Mouse (Mus musculus) stomach, embryonic 15.5 days (tissue): ENCODE data around the gene Slc16a11. TPM values are rescaled to one million over a fixed set of nuclear protein-coding genes. Genes with fewer than 3 reads are reported as not detected.

Experiments
- ATAC-seq: fragments of 200-750 bp; cut with Nextera tagmentation; 2 replicates; pipeline ENCODE4 v1.8.0; 2017; ENCODE audit warnings: low read depth, moderate number of reproducible peaks, moderate TSS enrichment; ENCODE audit not compliant: insufficient read depth, low FRiP score
- H3K27ac ChIP-seq: fragments of 300-500 bp; sonication (generic); 2 replicates; pipeline ENCODE4 v1.5.1; 2015; ENCODE audit warnings: mild to moderate bottlenecking, inconsistent platforms
- H3K27me3 ChIP-seq: fragments of 300-500 bp; sonication (generic); replicated peaks from 2 replicates; pipeline ENCODE4 v1.6.1; 2015; ENCODE audit warnings: inconsistent platforms
- H3K36me3 ChIP-seq: fragments of 300-500 bp; sonication (generic); 2 replicates; pipeline ENCODE4 v1.6.1; 2015; ENCODE audit warnings: inconsistent platforms
- H3K4me1 ChIP-seq: fragments of 300-500 bp; sonication (generic); 2 replicates; pipeline ENCODE4 v1.6.1; 2015; ENCODE audit warnings: inconsistent platforms
- H3K4me2 ChIP-seq: fragments of 300-500 bp; sonication (generic); 2 replicates; pipeline ENCODE4 v1.6.1; 2015; ENCODE audit warnings: mild to moderate bottlenecking, inconsistent platforms
- H3K4me3 ChIP-seq: fragments of 300-500 bp; sonication (generic); replicated peaks from 2 replicates; pipeline ENCODE4 v1.5.1; 2015; ENCODE audit warnings: inconsistent platforms
- H3K9ac ChIP-seq: fragments of 300-500 bp; sonication (generic); 2 replicates; pipeline ENCODE4 v1.6.1; 2015; ENCODE audit warnings: inconsistent platforms
- H3K9me3 ChIP-seq: fragments of 300-500 bp; sonication (generic); 2 replicates; pipeline ENCODE4 v1.6.1; 2016; ENCODE audit warnings: inconsistent platforms
- WGBS: fragments of 180-500 bp; shearing (Covaris S2); methylation state at CpG from one replicate; pipeline ENCODE4 v1.1.7; 2015; 5-methylcytosine and 5-hydroxymethylcytosine counted together
- polyA plus RNA-seq: library from polyadenylated mRNA; unstranded; fragments of >200 nt; fragmentation: Nextera tagmentation; extraction: Ambion mirVana; gene quantifications from 2 replicates; pipeline ENCODE4 v1.2.1, GENCODE M21; 2015

Gene Slc16a11
- polyA plus RNA-seq, 1 experiment from 2014 or later, result 2.4 TPM

DNA sequence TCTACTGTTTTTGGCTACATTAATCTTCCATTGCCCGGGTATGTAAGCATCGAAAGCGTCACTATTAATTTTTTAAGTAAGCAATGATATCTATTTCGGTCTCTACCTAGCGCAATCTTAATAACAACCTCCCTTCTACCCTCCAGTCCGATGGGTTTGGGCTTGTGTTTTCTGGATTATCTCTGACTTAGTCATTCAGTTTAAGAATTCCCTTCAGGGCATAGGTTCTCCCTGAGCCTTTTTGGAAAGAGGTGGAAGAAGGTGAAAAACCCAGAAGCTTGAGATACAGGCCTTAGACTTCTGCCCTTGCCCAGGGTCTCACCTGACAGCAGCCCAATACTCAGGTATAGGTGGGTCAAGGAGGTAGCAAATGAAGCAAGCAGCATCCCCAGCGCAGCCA lies 7.3 kb downstream of the Slc16a11 start:
- Histone ChIP-seq H3K4me1 (peaks cover 15% of the 10 kb centered on the region), H3K27me3 (peaks cover 14% of the 10 kb centered on the region), H3K9me3 (no peaks in the 10 kb centered on the region), H3K27ac (no peak overlapping the region), H3K9ac (peak overlapping the region; percentile 59; the same call in 1 of the 2 replicates), H3K4me2 (peak overlapping the region; percentile 94), H3K36me3 (no peaks in the 10 kb centered on the region), H3K4me3 (peak overlapping the region; percentile 51)
- ATAC-seq, result no peak
- WGBS, result 63% methylated on average over 7 of the region's 7 CpGs

DNA sequence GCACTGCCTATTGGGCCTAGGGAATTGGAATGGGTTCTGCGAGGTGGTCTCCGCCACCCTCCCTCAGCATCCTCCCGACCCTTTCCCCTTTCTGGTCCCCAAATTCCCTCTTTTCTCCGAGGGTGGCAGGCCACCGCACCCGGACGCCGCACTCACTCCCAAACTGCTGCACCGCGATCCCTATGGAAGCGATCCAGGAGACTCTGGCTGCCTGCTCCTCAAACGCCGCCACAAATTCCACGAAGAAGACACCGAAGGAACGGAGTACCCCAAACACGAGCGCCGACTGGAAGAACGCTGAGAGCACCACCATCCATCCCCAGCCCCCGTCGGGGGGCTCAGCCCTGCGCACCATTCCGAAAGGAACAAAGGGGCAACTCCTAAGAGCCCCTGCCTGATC lies 7.8 kb downstream of the Slc16a11 start:
- peak overlapping the region; percentile 51 for H3K4me3 ChIP-seq
- H3K27me3 ChIP-seq, result peaks cover 9% of the 10 kb centered on the region
- peaks cover 12% of the 10 kb centered on the region; the same call in 1 of the 2 replicates for H3K4me1 ChIP-seq
- H3K36me3 ChIP-seq, result no peaks in the 10 kb centered on the region
- H3K4me2 ChIP-seq, result peak overlapping the region; percentile 94
- peak overlapping the region; percentile 70 for H3K27ac ChIP-seq
- no peaks in the 10 kb centered on the region for H3K9me3 ChIP-seq
- WGBS, result 2% methylated on average over 24 of the region's 24 CpGs
- peak overlapping the region; percentile 59; the same call in 1 of the 2 replicates for H3K9ac ChIP-seq
- no peak for ATAC-seq

DNA sequence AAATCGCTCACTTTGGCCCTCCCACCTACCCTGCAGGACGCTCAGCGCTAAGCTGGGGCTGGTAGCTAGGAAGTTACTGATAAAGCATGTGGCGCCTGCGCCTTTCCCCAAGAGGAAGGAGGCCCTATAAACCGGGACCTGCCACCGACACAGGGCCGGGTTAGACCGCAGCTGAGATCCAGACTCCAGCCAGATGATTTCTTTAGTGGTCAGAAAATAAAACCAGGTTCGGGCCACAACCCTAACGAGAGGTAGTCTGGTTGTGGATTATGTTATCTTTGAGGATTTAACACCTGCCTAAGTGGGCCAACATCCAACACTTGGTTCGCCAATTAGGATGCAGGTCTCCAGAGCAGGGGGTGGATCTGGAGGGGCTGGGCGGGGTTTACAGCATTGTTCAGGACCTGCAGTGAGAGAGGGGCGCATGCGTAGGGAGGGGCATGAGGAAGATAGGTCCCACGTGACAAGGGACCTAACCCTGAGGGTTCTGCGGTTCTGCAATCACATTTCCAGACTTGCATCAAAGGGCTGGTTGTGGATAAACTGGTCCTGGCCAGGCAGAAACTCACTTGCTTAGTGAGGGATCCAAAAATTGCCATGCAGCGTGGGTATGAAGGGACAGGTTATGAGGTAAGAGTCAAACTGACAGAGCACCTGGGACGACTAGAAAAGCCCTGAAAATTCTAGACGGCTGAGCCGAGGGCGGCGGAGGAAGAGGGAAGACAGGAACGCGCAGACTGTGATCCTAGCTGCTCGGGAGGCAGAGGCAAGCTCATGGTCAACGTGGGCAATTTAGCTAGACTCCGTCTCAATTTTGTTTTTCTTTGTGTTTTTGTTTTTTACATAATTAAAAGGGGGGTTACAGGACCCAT lies 8.4 kb downstream of the Slc16a11 start, which contains the start of gene Slc16a13:
Gene Slc16a13 (minus strand): TSS at position 334 of the 872 bp plus-strand sequence.
- under 1% methylated on average over 28 of the region's 28 CpGs for WGBS
- peaks cover 5% of the 10 kb centered on the region for H3K27me3 ChIP-seq
- H3K36me3 ChIP-seq, result no peaks in the 10 kb centered on the region
- H3K9me3 ChIP-seq, result no peaks in the 10 kb centered on the region
- H3K4me2 ChIP-seq, result peak within 1 kb of the TSS; percentile 94
- H3K9ac ChIP-seq, result peak within 1 kb of the TSS; percentile 59; the same call in 1 of the 2 replicates
- H3K4me3 ChIP-seq, result peak within 1 kb of the TSS; percentile 51
- peak; percentile 91 for ATAC-seq
- H3K27ac ChIP-seq, result peak within 1 kb of the TSS; percentile 78
- peaks cover 12% of the 10 kb centered on the region; the same call in 1 of the 2 replicates for H3K4me1 ChIP-seq

DNA sequence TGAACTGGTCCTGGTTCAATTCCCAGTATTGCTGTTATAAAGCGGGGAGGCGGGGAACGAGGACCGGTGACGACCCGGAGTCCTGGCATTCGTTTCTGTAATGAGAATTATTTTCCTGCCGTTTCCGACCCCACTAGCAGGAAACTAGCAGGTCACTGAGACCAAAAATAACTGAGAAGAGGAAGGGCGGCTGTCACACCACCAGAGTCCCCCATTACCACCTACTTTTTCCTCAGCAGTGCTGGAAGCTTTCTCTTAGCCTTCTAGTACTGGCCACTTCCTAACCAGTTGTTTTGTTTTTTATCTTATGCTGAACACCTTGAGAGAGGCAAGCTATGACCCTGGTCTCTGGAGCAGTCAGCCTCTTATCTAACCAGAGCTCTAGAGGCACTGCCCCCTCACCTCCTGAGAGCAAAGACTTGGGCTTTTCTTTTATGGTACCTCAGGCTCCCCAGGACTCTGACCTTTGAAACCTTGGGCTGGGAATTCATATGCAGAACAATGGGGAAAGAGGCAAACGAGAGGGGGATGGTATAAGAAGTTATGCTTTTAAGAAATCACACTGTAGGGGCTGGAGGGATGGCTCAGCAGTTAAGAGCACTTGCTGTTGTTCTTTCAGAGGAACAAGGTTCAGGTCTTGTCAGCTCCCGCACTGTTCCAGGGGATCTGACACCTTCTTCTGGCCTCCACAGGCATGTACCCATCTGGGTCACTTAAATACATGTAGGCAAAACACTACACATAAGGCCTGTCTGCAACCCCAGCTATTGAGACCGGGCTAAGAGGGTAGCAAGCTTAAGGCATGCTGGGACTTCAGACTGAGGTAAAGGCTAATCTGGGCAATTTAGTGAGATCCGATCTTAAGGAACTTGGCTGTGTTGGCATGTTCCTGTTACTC lies 9.3 kb downstream of the Slc16a11 start:
- Histone ChIP-seq H3K27ac (peak overlapping the region; percentile 78), H3K4me1 (peaks cover 20% of the 10 kb centered on the region), H3K36me3 (no peaks in the 10 kb centered on the region), H3K27me3 (0 out of 2 replicates have a peak, but pooled peaks cover 7% of the 10 kb centered on the region), H3K9me3 (no peaks in the 10 kb centered on the region), H3K4me3 (peak overlapping the region; percentile 51), H3K9ac (peak overlapping the region; percentile 17; the same call in 1 of the 2 replicates), H3K4me2 (peak overlapping the region; percentile 94)
- WGBS, result 13% methylated on average over 14 of the region's 14 CpGs
- peak; percentile 61; the same call in 1 of the 2 replicates for ATAC-seq

DNA sequence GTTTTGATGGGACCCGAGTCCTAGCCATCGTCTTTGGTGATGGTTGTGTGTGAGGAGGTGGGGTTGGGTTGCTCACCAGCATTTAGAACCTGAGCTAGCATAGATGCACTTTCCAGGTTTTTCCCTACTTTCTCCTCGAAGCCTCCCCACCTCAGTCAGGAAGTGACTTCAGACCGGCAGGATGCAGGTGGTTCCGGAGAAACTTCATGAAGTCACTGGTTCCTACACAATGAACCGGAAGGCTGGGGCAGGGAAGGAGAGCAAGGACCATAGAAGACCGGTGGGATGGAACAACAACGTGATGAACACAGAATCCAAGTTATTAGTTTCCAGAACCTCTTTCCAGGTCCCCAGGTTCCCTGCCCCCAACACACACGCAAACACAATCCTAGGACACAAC lies 11.2 kb downstream of the Slc16a11 start:
- no peak overlapping the region for H3K9ac ChIP-seq
- peaks cover 28% of the 10 kb centered on the region for H3K4me1 ChIP-seq
- no peaks in the 10 kb centered on the region for H3K36me3 ChIP-seq
- H3K4me3 ChIP-seq, result no peak overlapping the region
- no peak overlapping the region for H3K27ac ChIP-seq
- H3K4me2 ChIP-seq, result no peak overlapping the region
- no peaks in the 10 kb centered on the region for H3K9me3 ChIP-seq
- H3K27me3 ChIP-seq, result peaks cover 20% of the 10 kb centered on the region; the same call in 1 of the 2 replicates
- ATAC-seq, result no peak
- WGBS, result 82% methylated on average over 9 of the region's 9 CpGs

DNA sequence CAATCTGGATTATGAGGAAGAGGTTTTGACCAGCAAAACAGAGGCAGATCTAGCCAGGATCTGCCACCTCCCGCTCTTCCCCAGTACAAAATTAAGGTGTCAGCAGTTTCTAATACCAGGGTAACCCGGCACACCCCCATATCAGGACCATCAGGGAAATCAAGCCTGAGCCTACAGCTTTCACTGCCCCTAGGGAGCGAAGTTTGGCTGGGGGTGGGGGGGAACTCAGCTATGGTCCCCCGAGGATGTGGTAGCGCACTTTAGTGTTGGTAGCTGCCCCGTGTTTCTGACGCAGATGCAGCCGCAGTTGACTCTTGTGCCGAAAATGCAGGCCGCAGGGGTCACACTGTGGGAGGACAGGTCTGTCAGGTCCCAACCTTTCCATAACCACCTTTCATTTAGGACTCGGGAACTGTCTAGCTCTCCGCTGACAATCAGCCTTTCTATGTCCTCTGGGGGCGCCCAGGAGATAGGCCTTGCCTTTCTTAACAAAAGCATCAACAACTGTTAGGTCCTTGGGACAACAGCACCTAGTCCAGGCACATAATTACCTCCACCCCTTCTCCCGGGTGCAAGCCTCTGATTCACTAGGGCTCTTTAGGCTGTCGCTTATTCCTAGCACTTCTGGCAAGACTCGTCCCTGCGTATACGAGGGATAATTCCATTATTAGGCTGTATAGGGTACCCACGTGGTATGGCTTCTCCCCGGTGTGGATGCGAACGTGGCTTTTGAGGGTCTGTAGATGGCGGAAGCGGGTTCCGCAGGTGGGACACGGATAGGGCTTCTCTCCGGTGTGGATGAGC lies 13.4 kb downstream of the Slc16a11 start:
- no peaks in the 10 kb centered on the region for H3K36me3 ChIP-seq
- H3K4me2 ChIP-seq, result peak overlapping the region; percentile 58
- H3K27me3 ChIP-seq, result peaks cover 25% of the 10 kb centered on the region
- 30% methylated on average over 27 of the region's 27 CpGs for WGBS
- no peak for ATAC-seq
- peaks cover 40% of the 10 kb centered on the region for H3K4me1 ChIP-seq
- peak overlapping the region; percentile 37 for H3K4me3 ChIP-seq
- peak overlapping the region; percentile 13; the same call in 1 of the 2 replicates for H3K9ac ChIP-seq
- H3K9me3 ChIP-seq, result no peaks in the 10 kb centered on the region
- peak overlapping the region; percentile 55 for H3K27ac ChIP-seq

DNA sequence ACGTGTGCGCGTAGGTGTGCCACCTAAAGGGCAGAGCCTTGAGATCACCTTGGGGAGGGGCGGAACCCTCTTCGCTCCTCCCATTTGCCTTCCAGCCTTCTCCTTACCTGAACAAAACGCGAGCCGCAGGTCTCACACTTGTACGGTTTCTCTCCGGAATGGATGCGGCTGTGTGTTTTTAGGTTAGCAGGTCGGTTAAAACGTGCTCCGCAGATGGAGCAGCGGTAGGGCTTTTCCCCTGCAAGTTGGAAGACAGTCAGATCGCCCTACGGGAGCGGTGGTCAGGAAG lies 14.0 kb downstream of the Slc16a11 start:
- no peak overlapping the region for H3K9ac ChIP-seq
- H3K36me3 ChIP-seq, result no peaks in the 10 kb centered on the region
- peak overlapping the region; percentile 37 for H3K4me3 ChIP-seq
- ATAC-seq, result no peak
- H3K27ac ChIP-seq, result peak overlapping the region; percentile 55; the same call in 1 of the 2 replicates
- peak overlapping the region; percentile 58 for H3K4me2 ChIP-seq
- 17% methylated on average over 18 of the region's 18 CpGs for whole genome bisulfite sequencing
- H3K4me1 ChIP-seq, result peaks cover 40% of the 10 kb centered on the region
- H3K27me3 ChIP-seq, result peaks cover 25% of the 10 kb centered on the region
- H3K9me3 ChIP-seq, result no peaks in the 10 kb centered on the region

DNA sequence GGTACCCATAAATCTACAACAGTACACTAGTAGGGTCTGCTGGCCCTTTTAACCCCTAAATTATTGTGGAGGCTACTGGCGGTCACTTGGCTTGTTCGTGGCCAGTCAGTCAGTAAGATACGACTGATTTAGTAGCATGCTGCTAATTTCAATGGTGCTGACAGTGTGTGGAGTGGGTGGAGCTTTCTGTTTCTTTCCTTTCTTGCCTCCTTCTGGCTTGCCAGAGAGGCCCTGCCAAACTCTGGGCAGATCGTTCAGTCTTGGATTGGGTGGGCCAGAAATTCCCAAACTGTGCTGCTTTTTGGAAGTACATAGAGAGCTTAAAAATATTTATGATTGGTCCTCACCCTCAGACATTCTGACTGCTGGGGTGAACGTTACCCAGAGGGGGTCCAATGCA lies 14.6 kb downstream of the Slc16a11 start:
- peak overlapping the region; percentile 58 for H3K4me2 ChIP-seq
- H3K9ac ChIP-seq, result no peak overlapping the region
- no peaks in the 10 kb centered on the region for H3K36me3 ChIP-seq
- 43% methylated on average over 5 of the region's 5 CpGs for WGBS
- H3K4me3 ChIP-seq, result peak overlapping the region; percentile 37
- no peaks in the 10 kb centered on the region for H3K9me3 ChIP-seq
- peaks cover 40% of the 10 kb centered on the region for H3K4me1 ChIP-seq
- ATAC-seq, result no peak
- peaks cover 25% of the 10 kb centered on the region for H3K27me3 ChIP-seq
- no peak overlapping the region for H3K27ac ChIP-seq

DNA sequence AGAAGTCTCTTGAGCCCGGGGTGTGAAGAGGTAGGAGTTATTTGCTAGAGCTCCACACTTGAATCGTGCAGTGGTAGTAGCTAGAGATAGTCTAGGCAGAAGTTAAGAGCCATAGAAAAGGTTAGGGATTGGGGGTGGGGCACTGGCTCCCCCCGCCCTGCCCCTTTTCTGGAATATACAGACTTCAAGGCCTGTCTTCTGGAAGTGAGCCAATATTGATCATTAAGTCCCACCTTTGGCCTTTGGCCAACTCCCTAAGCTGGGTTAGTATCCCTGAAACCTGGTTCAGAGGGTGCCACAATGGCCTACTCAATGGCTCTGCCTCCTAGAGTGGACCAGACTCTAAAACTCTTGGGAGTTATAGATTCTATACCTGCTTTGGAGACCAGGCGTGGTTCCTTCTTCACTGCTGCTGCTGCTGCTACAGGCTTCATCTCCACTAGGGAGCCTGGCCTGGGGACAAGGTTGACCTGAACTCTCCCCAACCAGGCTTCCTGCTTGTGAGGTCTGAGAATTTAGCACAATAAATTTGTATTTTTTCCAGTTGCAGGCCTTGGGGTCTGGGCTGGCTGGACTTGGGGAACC lies 15.2 kb downstream of the Slc16a11 start:
- Histone ChIP-seq H3K4me1 (peaks cover 36% of the 10 kb centered on the region), H3K4me3 (peak overlapping the region; percentile 37; the same call in 1 of the 2 replicates), H3K9me3 (no peaks in the 10 kb centered on the region), H3K36me3 (no peaks in the 10 kb centered on the region), H3K27me3 (peaks cover 25% of the 10 kb centered on the region), H3K27ac (no peak overlapping the region), H3K4me2 (peak overlapping the region; percentile 58), H3K9ac (no peak overlapping the region)
- 82% methylated on average over 4 of the region's 4 CpGs for WGBS
- no peak for ATAC-seq

DNA sequence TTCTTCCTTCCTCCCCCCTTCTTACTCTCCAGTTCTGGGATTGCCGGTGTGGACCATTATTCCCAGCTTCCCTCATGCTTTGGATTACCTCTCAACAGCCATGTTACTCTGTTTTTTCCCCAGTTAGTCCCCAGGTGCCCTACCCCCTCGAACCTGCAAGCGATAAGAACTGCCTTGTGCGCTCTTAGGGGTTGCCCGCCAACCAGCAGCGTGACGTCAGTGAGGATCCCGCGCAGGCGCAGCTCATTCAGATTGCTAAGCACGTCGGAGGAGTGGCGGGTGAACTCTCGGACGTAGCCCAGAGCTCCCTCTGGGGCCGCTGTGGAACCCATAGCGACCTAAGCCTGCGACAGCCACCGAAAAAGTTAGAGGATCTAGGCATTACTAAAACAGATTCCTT lies 16.3 kb downstream of the Slc16a11 start:
- peak overlapping the region; percentile 37 for H3K4me3 ChIP-seq
- H3K27ac ChIP-seq, result peak overlapping the region; percentile 57
- H3K4me2 ChIP-seq, result peak overlapping the region; percentile 58
- H3K4me1 ChIP-seq, result peaks cover 40% of the 10 kb centered on the region
- H3K36me3 ChIP-seq, result no peaks in the 10 kb centered on the region
- under 1% methylated on average over 19 of the region's 19 CpGs for WGBS
- H3K9ac ChIP-seq, result no peak overlapping the region
- peak; percentile 54; the same call in 1 of the 2 replicates for ATAC-seq
- no peaks in the 10 kb centered on the region for H3K9me3 ChIP-seq
- H3K27me3 ChIP-seq, result peaks cover 25% of the 10 kb centered on the region
